Mouse (Mus musculus) liver, embryonic 16.5 days (tissue): ENCODE measurements at regions not wholly inside any gene's neighbourhood (a gene's known extent, or its start where the extent isn't known, plus 50 kb on each side); places are given as distances from the start of the nearest gene placed in this dataset.

Experiments used
- ATAC-seq: fragments of 200-750 bp; cut with Nextera tagmentation; 2 replicates; pipeline ENCODE4 v1.8.0; 2017; ENCODE audit warnings: low read depth, mild to moderate bottlenecking, moderate number of reproducible peaks, moderate library complexity
- H3K27ac ChIP-seq: fragments of 300-500 bp; sonication (generic); 2 replicates; pipeline ENCODE4 v1.5.1; 2014; ENCODE audit warnings: mild to moderate bottlenecking, low read length
- H3K27me3 ChIP-seq: fragments of 300-500 bp; sonication (generic); 2 replicates; pipeline ENCODE4 v1.6.1; 2014; ENCODE audit warnings: low read depth, low read length, mixed read lengths; ENCODE audit not compliant: control insufficient read depth, insufficient read depth
- H3K36me3 ChIP-seq: fragments of 300-500 bp; sonication (generic); 2 replicates; pipeline ENCODE4 v1.6.1; 2014; ENCODE audit warnings: mild to moderate bottlenecking; ENCODE audit not compliant: control insufficient read depth, insufficient read depth
- H3K4me1 ChIP-seq: fragments of 300-500 bp; sonication (generic); 2 replicates; pipeline ENCODE4 v1.6.1; 2014; ENCODE audit warnings: low read depth, low read length, mixed read lengths; ENCODE audit not compliant: control insufficient read depth
- H3K4me2 ChIP-seq: fragments of 300-500 bp; sonication (generic); 2 replicates; pipeline ENCODE4 v1.6.1; 2014; ENCODE audit warnings: low read depth, low read length, mixed read lengths
- H3K4me3 ChIP-seq: fragments of 300-500 bp; sonication (generic); 2 replicates; pipeline ENCODE4 v1.5.1; 2014; ENCODE audit warnings: low read depth, mild to moderate bottlenecking, low read length
- H3K9ac ChIP-seq: fragments of 300-500 bp; sonication (generic); 2 replicates; pipeline ENCODE4 v1.6.1; 2014; ENCODE audit warnings: low read depth, low read length
- H3K9me3 ChIP-seq: fragments of 300-500 bp; sonication (generic); replicated peaks from 2 replicates; pipeline ENCODE4 v1.6.1; 2016; ENCODE audit warnings: low read length; ENCODE audit not compliant: control insufficient read depth
- WGBS: fragments of 180-500 bp; shearing (Covaris S2); extraction: QIAGEN DNeasy Blood & Tissue Kit; methylation state at CpG from one replicate; pipeline ENCODE4 v1.1.7; 2014; ENCODE audit not compliant: insufficient replicate concordance; 5-methylcytosine and 5-hydroxymethylcytosine counted together

GRCm38 (mm10) chr1:129138783-129139182, 134.3 kb upstream of the Thsd7b start:
- no peak overlapping the region for H3K27ac ChIP-seq
- WGBS = 57% methylated on average over 7 of the region's 7 CpGs
- H3K4me1 ChIP-seq = no peaks in the 10 kb centered on the region
- H3K4me2 ChIP-seq = no peak overlapping the region
- no peak for ATAC-seq
- H3K9ac ChIP-seq = no peak overlapping the region
- H3K27me3 ChIP-seq = no peaks in the 10 kb centered on the region
- H3K36me3 ChIP-seq = no peaks in the 10 kb centered on the region
- H3K9me3 ChIP-seq = no peaks in the 10 kb centered on the region; the same call in 1 of the 2 replicates
- no peak overlapping the region for H3K4me3 ChIP-seq

- Histone ChIP-seq H3K27me3 (no peaks in the 10 kb centered on the region), H3K4me1 (no peaks in the 10 kb centered on the region)
Observed at GRCm38 (mm10) chr1:129106961-129107557, 166.0 kb upstream of the Thsd7b start.

GRCm38 (mm10) chr1:129100997-129101396, 172.1 kb upstream of the Thsd7b start:
- Histone ChIP-seq H3K4me1 (no peaks in the 10 kb centered on the region), H3K27ac (no peak overlapping the region), H3K4me2 (no peak overlapping the region), H3K9me3 (no peaks in the 10 kb centered on the region), H3K27me3 (no peaks in the 10 kb centered on the region), H3K9ac (no peak overlapping the region), H3K36me3 (no peaks in the 10 kb centered on the region; the same call in 1 of the 2 replicates), H3K4me3 (no peak overlapping the region)
- WGBS = 61% methylated on average over 8 of the region's 8 CpGs
- ATAC-seq = no peak

More at GRCm38 (mm10) chr1:129106961-129107557, 166.0 kb upstream of the Thsd7b start:
- no peak overlapping the region for H3K4me3 ChIP-seq
- H3K9ac ChIP-seq = no peak overlapping the region
- no peak overlapping the region for H3K27ac ChIP-seq
- H3K9me3 ChIP-seq = no peaks in the 10 kb centered on the region
- no peaks in the 10 kb centered on the region for H3K36me3 ChIP-seq
- H3K4me2 ChIP-seq = no peak overlapping the region
- WGBS = 41% methylated on average over 1 of the region's 1 CpGs
- ATAC-seq = no peak

GRCm38 (mm10) chr1:129078274-129078673, 194.8 kb upstream of the Thsd7b start:
- WGBS = 50% methylated on average over 3 of the region's 3 CpGs
- no peak for ATAC-seq

GRCm38 (mm10) chr1:129057182-129057581, 215.9 kb upstream of the Thsd7b start:
- no peaks in the 10 kb centered on the region for H3K36me3 ChIP-seq
- H3K27ac ChIP-seq = no peak overlapping the region
- no peaks in the 10 kb centered on the region for H3K4me1 ChIP-seq
- no peak overlapping the region for H3K9ac ChIP-seq
- WGBS = 59% methylated on average over 6 of the region's 6 CpGs
- ATAC-seq = no peak
- H3K9me3 ChIP-seq = no peaks in the 10 kb centered on the region
- no peak overlapping the region for H3K4me2 ChIP-seq
- no peak overlapping the region for H3K4me3 ChIP-seq
- H3K27me3 ChIP-seq = no peaks in the 10 kb centered on the region

More at GRCm38 (mm10) chr1:129078274-129078673, 194.8 kb upstream of the Thsd7b start:
- no peaks in the 10 kb centered on the region for H3K9me3 ChIP-seq
- H3K36me3 ChIP-seq = no peaks in the 10 kb centered on the region
- H3K4me2 ChIP-seq = no peak overlapping the region
- H3K27me3 ChIP-seq = no peaks in the 10 kb centered on the region
- no peaks in the 10 kb centered on the region for H3K4me1 ChIP-seq
- no peak overlapping the region for H3K4me3 ChIP-seq
- H3K9ac ChIP-seq = no peak overlapping the region
- no peak overlapping the region for H3K27ac ChIP-seq

GRCm38 (mm10) chr1:129055252-129055651, 217.8 kb upstream of the Thsd7b start:
- H3K27me3 ChIP-seq = no peaks in the 10 kb centered on the region
- no peak overlapping the region for H3K27ac ChIP-seq
- H3K9me3 ChIP-seq = no peaks in the 10 kb centered on the region
- H3K4me1 ChIP-seq = no peaks in the 10 kb centered on the region
- H3K4me3 ChIP-seq = no peak overlapping the region
- no peak for ATAC-seq
- H3K4me2 ChIP-seq = no peak overlapping the region
- H3K9ac ChIP-seq = no peak overlapping the region
- H3K36me3 ChIP-seq = no peaks in the 10 kb centered on the region

GRCm38 (mm10) chr1:129033707-129034106, 239.4 kb upstream of the Thsd7b start:
- Histone ChIP-seq H3K9ac (no peak overlapping the region), H3K9me3 (no peaks in the 10 kb centered on the region), H3K27ac (no peak overlapping the region), H3K36me3 (no peaks in the 10 kb centered on the region), H3K4me3 (no peak overlapping the region), H3K4me2 (no peak overlapping the region), H3K4me1 (no peaks in the 10 kb centered on the region), H3K27me3 (no peaks in the 10 kb centered on the region)
- WGBS = 63% methylated on average over 5 of the region's 5 CpGs
- no peak for ATAC-seq

- no peaks in the 10 kb centered on the region for H3K36me3 ChIP-seq
- H3K4me3 ChIP-seq = no peak overlapping the region
- H3K9ac ChIP-seq = no peak overlapping the region
- no peaks in the 10 kb centered on the region for H3K27me3 ChIP-seq
- ATAC-seq = no peak
- H3K9me3 ChIP-seq = no peaks in the 10 kb centered on the region
- 64% methylated on average over 1 of the region's 1 CpGs for WGBS
- no peak overlapping the region for H3K27ac ChIP-seq
- H3K4me1 ChIP-seq = no peaks in the 10 kb centered on the region
- H3K4me2 ChIP-seq = no peak overlapping the region
Observed at GRCm38 (mm10) chr1:129005899-129006298, 267.2 kb upstream of the Thsd7b start.

- H3K4me1 ChIP-seq = no peaks in the 10 kb centered on the region
- H3K4me3 ChIP-seq = no peak overlapping the region
- H3K4me2 ChIP-seq = no peak overlapping the region
- H3K27me3 ChIP-seq = no peaks in the 10 kb centered on the region
- no peak overlapping the region for H3K9ac ChIP-seq
- no peaks in the 10 kb centered on the region for H3K36me3 ChIP-seq
- no peaks in the 10 kb centered on the region for H3K9me3 ChIP-seq
- no peak overlapping the region for H3K27ac ChIP-seq
- WGBS = 55% methylated on average over 2 of the region's 2 CpGs
- ATAC-seq = no peak
Observed at GRCm38 (mm10) chr1:129002286-129002685, 270.8 kb upstream of the Thsd7b start.
